Mouse (Mus musculus) testis, postnatal 14 days (tissue): Measurements from ENCODE around the gene Luc7l3.

Experiments used
- DNase-seq: peaks from one replicate; pipeline ENCODE4 v3.0.0; 2021; ENCODE audit warnings: low spot score

Gene Luc7l3

DNA sequence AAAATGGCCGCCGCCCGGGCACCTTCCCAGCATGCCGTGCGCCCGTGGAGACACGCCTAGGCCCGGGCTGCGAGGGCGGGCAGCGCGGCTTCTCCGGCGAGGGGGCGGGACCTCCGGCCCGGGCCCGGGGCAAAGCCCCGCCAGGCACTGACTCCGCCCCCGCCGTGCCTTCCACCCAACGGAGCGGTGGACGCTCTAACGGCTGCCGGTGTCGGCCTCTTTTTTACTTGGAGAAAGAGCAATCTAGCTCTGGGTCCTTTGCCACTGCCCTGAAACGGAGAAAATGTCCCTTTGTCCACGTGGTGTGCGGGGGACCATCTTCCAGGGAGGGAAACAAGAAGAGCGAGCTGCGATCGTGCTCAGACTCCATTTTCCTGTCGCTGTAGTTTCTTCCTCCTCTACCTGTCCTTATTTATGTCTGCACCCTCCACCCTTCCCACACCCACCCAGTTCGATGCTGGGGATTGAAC, at the start of gene Luc7l3:
Luc7l3 (minus strand) TSS at position 58 of the 470 bp plus-strand sequence.
- peak; percentile 96 for DNase-seq

DNA sequence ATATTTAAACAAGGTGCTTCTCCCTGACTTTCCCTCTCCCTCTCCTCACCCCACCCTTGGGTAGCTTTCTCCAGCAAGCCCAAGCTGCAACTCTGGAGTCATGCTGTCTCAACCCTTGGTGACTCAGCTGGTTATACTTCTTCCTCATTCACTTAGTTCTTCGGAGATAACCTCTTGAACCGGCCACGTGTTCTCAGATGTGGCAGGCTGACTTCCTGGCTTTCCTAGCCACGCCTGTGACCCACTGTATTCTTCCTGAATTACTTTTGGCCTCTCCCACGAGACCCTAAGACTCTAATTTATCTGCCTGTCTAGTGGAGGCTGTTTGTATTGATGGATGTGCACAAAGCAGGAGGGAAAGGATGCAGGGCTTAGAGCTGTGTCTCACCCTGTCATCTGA, 49.0 kb upstream of the Luc7l3 start:
- no peak for DNase-seq

DNA sequence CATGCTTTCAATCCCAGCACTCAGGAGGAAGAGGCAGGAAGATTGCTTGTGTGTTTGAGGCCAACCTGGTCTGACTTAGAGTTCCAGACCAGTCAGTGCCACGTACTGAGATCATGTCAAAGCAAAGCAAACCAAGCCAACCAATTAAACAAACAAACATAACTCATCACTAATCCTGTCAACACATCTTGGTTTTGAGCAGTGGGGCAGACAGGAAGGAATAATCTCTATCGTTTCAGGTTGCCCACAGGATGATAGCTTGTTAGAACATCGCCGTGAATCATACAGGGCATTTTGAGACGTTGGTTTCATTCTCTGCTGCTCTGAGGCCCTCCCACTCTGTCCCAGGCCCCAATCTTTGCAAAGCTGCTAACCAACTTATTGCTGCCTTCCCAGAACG, 48.2 kb upstream of the Luc7l3 start:
- DNase-seq: no peak

GRCm38 (mm10) chr11:94365340-94365739, 43.6 kb upstream of the Luc7l3 start:
- no peak for DNase-seq

- DNase-seq: no peak
Observed at GRCm38 (mm10) chr11:94363690-94364089, 41.9 kb upstream of the Luc7l3 start.

DNA sequence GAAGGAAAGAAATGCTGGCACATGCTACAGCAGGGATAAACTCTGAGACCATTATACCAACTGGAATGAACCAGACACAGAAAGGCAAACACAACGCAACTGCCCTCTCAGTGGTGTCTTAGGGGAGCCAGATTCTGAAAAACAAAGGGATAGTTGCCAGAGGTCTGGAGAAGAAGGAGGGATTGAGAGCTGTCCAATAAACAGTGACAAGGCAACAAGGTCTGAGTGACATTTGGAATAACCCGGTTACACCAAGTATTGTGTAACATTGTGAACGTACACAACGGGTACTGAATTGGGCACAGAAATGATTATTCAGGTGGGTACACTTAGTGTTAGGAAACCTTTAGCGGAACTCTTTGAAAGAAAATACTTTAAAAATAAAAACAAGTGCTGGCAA, 40.3 kb upstream of the Luc7l3 start:
- no peak for DNase-seq

DNA sequence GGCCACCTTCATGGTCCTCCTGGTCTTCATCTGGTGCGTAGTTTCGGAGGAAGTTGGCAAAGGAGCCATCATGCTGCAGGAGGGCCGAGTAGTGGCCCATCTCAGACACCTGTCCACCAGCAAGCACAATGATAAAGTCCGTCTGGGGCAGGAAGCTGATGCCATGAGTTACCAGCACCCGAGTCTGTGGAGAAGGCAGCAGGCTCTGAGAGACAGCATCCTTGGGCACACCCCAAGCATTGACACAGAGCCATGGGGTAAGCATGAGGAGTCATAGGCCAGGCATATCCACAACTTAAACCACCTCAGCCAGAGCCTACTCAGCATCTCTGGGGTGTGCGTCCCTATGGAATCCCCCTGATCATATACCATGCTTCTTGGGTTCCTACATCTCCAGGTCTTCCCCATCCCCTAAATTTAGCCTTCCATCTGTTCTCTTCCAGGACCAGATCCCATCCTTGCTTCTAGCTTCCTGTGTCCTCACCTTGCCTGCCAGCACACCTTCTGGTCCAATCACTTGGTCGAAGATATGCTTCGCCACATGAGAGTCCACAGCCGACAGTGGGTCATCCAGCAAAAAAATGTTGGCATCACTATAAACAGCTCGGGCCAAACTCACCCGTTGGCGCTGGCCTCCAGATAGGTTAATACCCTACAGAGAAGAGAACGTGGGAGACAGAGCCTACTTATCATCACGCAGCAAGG, 39.5 kb upstream of the Luc7l3 start:
- DNase-seq: no peak

DNA sequence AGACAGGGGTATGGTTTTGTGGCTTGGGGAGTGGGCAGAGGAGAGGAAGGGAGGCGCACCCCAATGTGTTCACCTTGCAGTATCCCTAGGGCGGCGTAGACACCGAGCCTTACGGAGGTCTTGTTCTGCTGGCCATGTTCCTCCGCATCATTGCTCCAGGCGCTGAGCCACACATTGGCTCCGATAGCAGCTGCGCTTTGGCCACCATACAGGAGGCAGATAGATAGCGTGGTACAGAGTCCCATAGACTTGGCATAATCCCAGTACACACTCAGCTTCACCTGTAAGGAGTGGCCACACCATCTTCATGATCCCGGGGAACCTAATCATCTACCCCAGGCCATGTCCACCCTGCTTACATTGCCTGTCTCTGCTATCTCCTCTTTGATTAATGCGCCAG, 37.4 kb upstream of the Luc7l3 start:
- DNase-seq: no peak

DNA sequence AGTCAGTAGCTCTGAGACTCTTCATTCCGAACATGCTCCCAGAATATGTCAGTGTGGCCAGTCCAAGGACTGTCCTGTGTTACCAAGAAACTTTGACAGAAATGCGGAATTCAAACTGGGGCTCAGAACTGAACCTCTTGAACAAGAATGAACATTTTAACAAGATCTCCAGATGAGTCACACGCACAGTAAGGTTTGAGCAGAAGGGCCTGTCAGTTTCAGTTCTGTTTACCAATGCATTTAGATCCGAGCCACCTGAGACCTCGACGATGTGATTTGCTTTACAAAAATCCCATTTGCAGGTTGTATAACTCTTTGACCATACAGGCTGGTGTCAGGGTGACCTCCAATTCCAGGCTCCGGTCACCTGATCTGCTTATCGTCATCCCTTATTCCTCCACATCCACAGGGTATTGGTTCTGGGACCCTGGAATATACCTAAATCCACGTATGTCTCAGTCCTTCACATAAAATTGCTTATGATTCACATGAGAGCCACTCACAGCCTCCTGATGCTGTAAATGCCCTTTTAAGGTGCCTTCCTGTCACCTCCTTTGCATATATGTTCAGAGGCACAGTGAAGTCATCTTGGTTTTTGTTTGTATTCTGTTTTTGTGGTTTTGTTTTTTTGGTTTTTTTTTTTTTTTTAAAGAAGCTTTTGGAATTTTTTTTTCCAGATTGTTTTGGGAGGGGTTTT, 33.9 kb upstream of the Luc7l3 start:
- DNase-seq: no peak

DNA sequence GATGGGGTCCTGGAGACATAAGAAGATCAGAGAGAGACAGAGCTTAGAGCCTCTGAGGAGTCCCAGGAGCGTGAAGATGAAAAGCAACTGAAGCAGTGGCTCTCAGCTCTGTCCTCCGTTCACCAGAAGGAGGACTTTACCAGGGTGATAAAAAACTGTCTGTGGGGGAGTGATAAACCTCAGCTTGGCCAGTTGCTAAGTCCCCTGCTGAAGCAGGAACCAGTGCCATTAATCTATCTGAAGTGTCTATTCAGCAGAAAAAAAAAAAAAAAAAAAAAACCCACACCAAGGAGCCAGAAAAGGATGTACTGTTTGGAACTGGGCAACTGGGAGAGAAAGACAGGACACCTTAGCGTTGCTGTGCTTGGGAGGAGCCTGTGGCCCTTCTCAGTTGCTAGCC, 29.3 kb upstream of the Luc7l3 start:
- DNase-seq: no peak

DNA sequence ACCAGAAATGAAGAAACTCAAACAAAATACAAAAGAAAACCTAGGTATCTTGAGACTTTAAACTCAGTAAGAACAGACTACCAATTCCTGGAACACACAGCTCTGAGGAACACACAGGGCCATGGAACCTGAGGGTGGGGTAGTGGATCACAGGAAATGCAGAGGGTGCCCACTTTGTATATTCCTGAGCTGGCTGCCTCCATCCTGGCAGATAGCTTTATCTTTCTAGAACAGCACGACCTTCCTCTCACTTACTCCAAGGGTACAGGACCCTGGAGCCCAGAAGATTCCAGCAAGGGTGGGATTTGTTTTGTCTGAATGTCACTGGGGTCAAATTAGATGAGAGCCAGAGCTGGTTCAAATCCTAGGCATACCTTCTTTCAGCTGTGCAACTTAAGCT, 28.5 kb upstream of the Luc7l3 start:
- DNase-seq: no peak

- DNase-seq: no peak
Observed at GRCm38 (mm10) chr11:94349839-94350238, 28.1 kb upstream of the Luc7l3 start.

DNA sequence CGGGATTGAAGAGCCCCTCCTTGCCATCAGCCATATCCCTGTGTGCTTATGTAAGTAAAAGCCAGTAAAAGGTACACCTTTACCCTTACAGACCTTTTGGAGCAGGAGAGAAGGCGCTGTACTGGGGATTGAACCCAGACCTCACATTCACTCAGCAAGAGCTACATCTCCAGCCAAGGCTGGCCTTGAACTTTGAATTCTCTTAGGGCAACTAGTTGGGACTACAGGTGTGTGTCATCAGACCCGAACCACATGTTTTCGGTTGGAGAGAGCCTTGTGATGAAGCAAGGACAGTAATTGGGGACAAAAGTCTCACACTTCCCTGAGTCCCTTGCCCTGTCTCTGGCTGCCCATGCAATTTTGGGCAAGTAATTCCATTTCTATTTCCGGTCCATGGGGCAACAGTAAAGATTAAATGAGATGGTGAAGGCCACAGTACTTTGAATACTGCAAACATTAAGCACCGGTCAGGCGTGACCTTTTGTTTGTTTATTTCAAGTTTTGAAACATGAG, 25.3 kb upstream of the Luc7l3 start:
- DNase-seq: no peak

GRCm38 (mm10) chr11:94346611-94347010, 24.8 kb upstream of the Luc7l3 start:
- DNase-seq: peak; percentile 35

GRCm38 (mm10) chr11:94345926-94346325, 24.1 kb upstream of the Luc7l3 start:
- DNase-seq: no peak

- DNase-seq: no peak
Observed at GRCm38 (mm10) chr11:94344470-94344869, 22.7 kb upstream of the Luc7l3 start.

DNA sequence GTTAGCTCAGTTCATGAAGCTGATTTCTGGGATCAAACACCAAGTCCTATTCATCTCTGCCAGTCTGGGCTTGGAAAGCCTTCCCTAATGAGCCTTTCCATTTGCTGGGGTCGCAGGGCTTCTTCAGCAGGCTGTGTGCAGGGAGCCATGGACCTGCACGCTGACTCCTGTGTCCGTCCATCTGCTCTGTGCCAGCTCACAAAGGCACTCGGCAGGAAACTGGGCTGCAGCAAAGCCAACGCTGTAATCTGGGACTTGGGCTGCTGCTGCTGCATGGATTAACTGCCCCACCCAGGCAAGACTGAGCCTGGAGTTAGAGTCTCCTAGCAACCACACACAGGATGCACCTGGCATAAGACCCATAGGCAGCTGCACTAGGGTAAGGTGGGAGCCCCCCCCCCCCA, 22.2 kb upstream of the Luc7l3 start:
- no peak for DNase-seq

DNA sequence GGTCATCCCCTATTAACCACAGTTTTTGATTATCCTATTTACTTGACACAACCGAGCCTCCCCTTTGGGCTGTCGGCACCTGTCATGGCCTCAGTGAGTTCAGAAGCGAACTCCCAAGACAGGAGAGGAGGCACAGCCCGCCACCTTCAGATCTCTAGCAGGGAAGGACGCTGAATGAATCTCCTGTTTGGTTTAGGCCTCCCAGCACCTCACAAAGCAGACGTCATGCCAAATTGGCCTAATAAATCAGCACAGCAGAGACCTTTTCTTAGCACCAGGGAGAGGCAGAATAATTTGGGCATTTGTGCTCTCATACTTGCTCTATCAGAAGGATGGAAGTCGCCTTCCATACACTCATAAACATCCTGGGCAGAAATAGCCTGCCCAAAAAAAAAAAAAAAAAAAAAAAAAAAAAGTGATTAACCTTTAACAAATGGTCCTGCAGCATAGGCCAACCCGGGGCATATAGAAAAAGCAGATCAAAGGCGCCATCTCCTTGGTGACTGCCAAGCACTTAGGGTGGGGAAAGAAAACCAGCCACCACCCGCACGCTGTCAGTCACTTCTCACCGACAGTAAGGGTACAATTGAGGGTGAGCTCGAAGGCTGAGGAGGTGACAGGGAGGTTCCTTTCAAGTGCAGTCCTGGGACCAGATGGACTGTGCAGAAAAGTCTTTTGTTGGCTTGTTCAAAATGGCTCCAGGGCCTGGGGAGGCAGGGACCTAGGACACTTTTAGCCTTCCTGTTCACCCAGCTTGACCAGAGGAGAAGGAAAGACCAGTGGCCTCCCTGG, 20.5 kb upstream of the Luc7l3 start:
- no peak for DNase-seq

- no peak for DNase-seq
Observed at GRCm38 (mm10) chr11:94340948-94341933, 19.5 kb upstream of the Luc7l3 start.

- no peak for DNase-seq
Observed at GRCm38 (mm10) chr11:94339732-94340585, 18.2 kb upstream of the Luc7l3 start.
